In genomic region chr10:92722620-92722988, GRCm38 (mm10) we compare ENCODE assay signal across 8 mouse cellular contexts. TPM values are rescaled to one million over a fixed set of nuclear protein-coding genes. Genes with fewer than 3 reads are reported as not detected.
DNase-seq lines count a peak whose midpoint lies in the region; ATAC-seq and TF ChIP-seq lines count a peak whose summit lies in the region.

No protein-coding gene starts in this region.

- 29% methylated on average over 5 of the region's 5 CpGs for WGBS in lung, adult 2 months
- WGBS in embryonic facial prominence, embryonic 12.5 days = 43% methylated on average over 5 of the region's 5 CpGs
- 27% methylated on average over 5 of the region's 5 CpGs for WGBS in intestine, embryonic 16.5 days
- 37% methylated on average over 5 of the region's 5 CpGs for WGBS in neural tube, embryonic 14.5 days

- H3K9ac ChIP-seq in embryonic facial prominence, embryonic 12.5 days = peak overlapping the region; percentile 86
- H3K9ac ChIP-seq in intestine, embryonic 16.5 days (ENCODE audit: low read depth, low read length) = peak overlapping the region; percentile 99
- peak overlapping the region; percentile 69 for H3K9ac ChIP-seq in neural tube, embryonic 14.5 days (replicated peaks; ENCODE audit: low read depth, low read length)

- no peak for TF ChIP-seq CTCF in lung, adult 2 months (IDR thresholded peaks at IDR 0.05; ENCODE audit: insufficient read depth, low read length)

- H3K4me1 ChIP-seq in lung, adult 2 months (ENCODE audit: control insufficient read depth, insufficient read depth, low read length) = peaks cover 3% of the 10 kb centered on the region; the same call in 1 of the 2 replicates
- 0 out of 2 replicates have a peak, but pooled peaks cover 3% of the 10 kb centered on the region for H3K4me1 ChIP-seq in embryonic facial prominence, embryonic 12.5 days
- H3K4me1 ChIP-seq in intestine, embryonic 16.5 days (ENCODE audit: control insufficient read depth, insufficient read depth, low read length) = no peaks in the 10 kb centered on the region
- H3K4me1 ChIP-seq in neural tube, embryonic 14.5 days (ENCODE audit: control insufficient read depth, insufficient read depth, low read length) = no peaks in the 10 kb centered on the region

- no peak for DNase-seq in lung, adult 2 months
- no peak for DNase-seq in lung, postnatal 36 days
- DNase-seq in adrenal gland, postnatal 4 days (ENCODE audit: low spot score in 2 of 2) = no peak
- no peak for DNase-seq in frontal cortex, postnatal 10 days (ENCODE audit: low spot score in 2 of 2)
- no peak for DNase-seq in T-cell, adult 2 months (ENCODE audit: low spot score)

- H3K4me2 ChIP-seq in embryonic facial prominence, embryonic 12.5 days (replicated peaks) = peak overlapping the region; percentile 74
- H3K4me2 ChIP-seq in intestine, embryonic 16.5 days (ENCODE audit: low read depth, low read length) = peak overlapping the region; percentile 70
- peak overlapping the region; percentile 58 for H3K4me2 ChIP-seq in neural tube, embryonic 14.5 days (ENCODE audit: low read depth, low read length)

- no peaks in the 10 kb centered on the region for H3K9me3 ChIP-seq in embryonic facial prominence, embryonic 12.5 days
- 0 out of 2 replicates have a peak, but pooled peaks cover 4% of the 10 kb centered on the region for H3K9me3 ChIP-seq in intestine, embryonic 16.5 days (ENCODE audit: control insufficient read depth, low read length)
- H3K9me3 ChIP-seq in neural tube, embryonic 14.5 days (ENCODE audit: control insufficient read depth, low read length) = no peaks in the 10 kb centered on the region

- no peak; the same call in 1 of the 2 replicates for ATAC-seq in embryonic facial prominence, embryonic 12.5 days (ENCODE audit: insufficient number of reproducible peaks, insufficient read depth, low FRiP score, low TSS enrichment)
- no peak for ATAC-seq in intestine, embryonic 16.5 days
- ATAC-seq in neural tube, embryonic 14.5 days (ENCODE audit: low read depth) = peak; percentile 64

- peak overlapping the region; percentile 84 for H3K27ac ChIP-seq in embryonic facial prominence, embryonic 12.5 days
- peak overlapping the region; percentile 98 for H3K27ac ChIP-seq in intestine, embryonic 16.5 days (ENCODE audit: low read length)
- peak overlapping the region; percentile 74 for H3K27ac ChIP-seq in neural tube, embryonic 14.5 days (ENCODE audit: low read depth, low read length)

- no peak for TF ChIP-seq POLR2A in lung, adult 2 months (IDR thresholded peaks at IDR 0.05; ENCODE audit: borderline replicate concordance, extremely low read depth, low read depth, low read length)

- H3K27me3 ChIP-seq in embryonic facial prominence, embryonic 12.5 days = no peaks in the 10 kb centered on the region
- H3K27me3 ChIP-seq in intestine, embryonic 16.5 days (replicated peaks; ENCODE audit: control insufficient read depth, insufficient read depth, low read length) = no peaks in the 10 kb centered on the region
- no peaks in the 10 kb centered on the region for H3K27me3 ChIP-seq in neural tube, embryonic 14.5 days (ENCODE audit: control insufficient read depth, insufficient read depth, low read length)

- H3K36me3 ChIP-seq in embryonic facial prominence, embryonic 12.5 days = no peaks in the 10 kb centered on the region
- no peaks in the 10 kb centered on the region for H3K36me3 ChIP-seq in intestine, embryonic 16.5 days (ENCODE audit: control insufficient read depth, insufficient read depth, low read length)
- H3K36me3 ChIP-seq in neural tube, embryonic 14.5 days (ENCODE audit: control insufficient read depth, insufficient read depth, low read length) = no peaks in the 10 kb centered on the region

- peak overlapping the region; percentile 72 for H3K4me3 ChIP-seq in lung, adult 2 months (replicated peaks; ENCODE audit: extremely low read depth, low read depth, low read length)
- H3K4me3 ChIP-seq in embryonic facial prominence, embryonic 12.5 days = peak overlapping the region; percentile 73
- H3K4me3 ChIP-seq in intestine, embryonic 16.5 days (ENCODE audit: low read length) = peak overlapping the region; percentile 89
- peak overlapping the region; percentile 85 for H3K4me3 ChIP-seq in neural tube, embryonic 14.5 days (ENCODE audit: low read depth, low read length)

RNA-seq across cellular contexts. Expression of gene Nedd1, which starts 0.4 kb away (rescaled TPM):
- polyA plus RNA-seq in lung, adult 2 months (2012; rRNA removed) = 3.1 and 6.2 TPM in 2 replicates
- polyA plus RNA-seq in embryonic facial prominence, embryonic 12.5 days (2016; fragmentation: Nextera tagmentation; extraction: Ambion mirVana) = 46.5 and 51.7 TPM in 2 replicates
- polyA plus RNA-seq in intestine, embryonic 16.5 days (2015; fragmentation: Nextera tagmentation; extraction: Ambion mirVana) = 28.6 and 32.3 TPM in 2 replicates
- polyA plus RNA-seq in neural tube, embryonic 14.5 days (2014; fragmentation: Nextera tagmentation; extraction: Ambion mirVana) = 14.6 and 16.8 TPM in 2 replicates
- 10 to 100 TPM; 23.4 to 26.3 TPM for total RNA-seq in adrenal gland, postnatal 4 days (2021)
